Mouse (Mus musculus) embryonic stem cell, embryonic (primary cell): ENCODE measurements around the gene Impdh2.

ENCODE experiments used
- CTCF ChIA-PET, 4 experiments: fragments of 300-600 bp in 2 of 4; fragments of 350-600 bp in 2 of 4; sonication (Branson Sonifier 250); formaldehyde crosslinking; loops; one replicate each; lab custom pipeline; 2022; ENCODE audit warnings: inconsistent platforms in 2 of 4; lab: Charles Lee
- POLR2A ChIA-PET, 4 experiments: fragments of 300-600 bp in 2 of 4; fragments of 350-600 bp in 2 of 4; sonication (Branson Sonifier 250); formaldehyde crosslinking; loops; one replicate each; lab custom pipeline; 2022; ENCODE audit warnings: antibody characterized with exemption in 4 of 4, inconsistent platforms in 1 of 4; lab: Charles Lee

The Impdh2 gene

DNA sequence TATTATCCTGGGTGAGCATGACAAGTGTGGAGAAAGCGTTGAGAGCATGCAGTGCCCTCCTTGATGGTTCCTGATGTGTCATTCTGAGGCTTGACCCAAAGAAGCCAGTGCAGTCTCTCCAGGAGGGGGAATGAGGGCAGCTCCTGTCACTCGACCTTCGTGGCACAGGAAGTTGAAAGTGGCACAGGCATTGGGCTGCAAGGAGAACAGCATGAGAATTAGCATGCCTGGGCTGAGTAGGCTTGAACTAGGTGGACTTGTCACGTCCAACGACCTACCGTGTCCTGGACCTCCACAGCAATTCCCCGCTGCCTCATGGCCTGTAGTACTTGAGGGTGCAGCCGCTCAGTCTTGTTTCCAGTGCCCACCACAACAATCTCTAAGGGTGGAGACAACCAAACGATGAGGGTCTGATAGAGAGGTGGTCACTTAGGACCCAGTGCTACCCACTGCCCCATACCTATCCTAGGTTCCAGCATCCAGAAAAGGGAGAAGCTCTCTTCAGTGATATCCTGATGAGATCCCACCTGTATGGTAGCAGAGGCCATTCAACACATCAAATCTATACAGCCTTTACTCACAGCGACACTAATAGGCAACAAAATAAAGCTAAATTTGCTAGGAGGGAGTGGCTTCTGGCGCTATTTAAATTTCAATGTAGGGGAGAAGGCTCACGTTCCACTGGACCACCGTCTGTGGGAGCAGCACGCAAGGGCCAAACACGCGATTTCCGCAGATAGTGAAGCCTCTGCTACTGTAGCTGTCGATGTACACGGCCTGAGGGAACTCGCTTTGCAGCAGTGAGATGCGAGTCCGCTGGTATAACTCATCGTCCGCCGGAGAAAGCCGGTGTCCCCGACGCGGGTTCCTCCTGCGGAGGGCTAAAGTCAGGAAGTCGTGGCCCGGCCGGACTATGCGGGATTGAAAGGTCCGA lies 6.1 kb downstream of the Impdh2 start:
- ChIA-PET CTCF (interaction anchor here in 1 of 4 experiments (1.1 to 2.3 kb wide), 3 partner anchors 9 to 40 kb away, joined by 3 to 16 read pairs (median 3); partner anchors contain the start of gene Wdr6), POLR2A (interaction anchor here (0.5 to 9.0 kb wide), 29 partner anchors 8 to 425 kb away, joined by 3 to 184 read pairs (median 5); partner anchors contain the start of genes Wdr6 (in 4 of the 4), Gpx1 (in 2 of the 4), Qrich1 (in 2 of the 4) and Lamb2 (in 1 of the 4))

DNA sequence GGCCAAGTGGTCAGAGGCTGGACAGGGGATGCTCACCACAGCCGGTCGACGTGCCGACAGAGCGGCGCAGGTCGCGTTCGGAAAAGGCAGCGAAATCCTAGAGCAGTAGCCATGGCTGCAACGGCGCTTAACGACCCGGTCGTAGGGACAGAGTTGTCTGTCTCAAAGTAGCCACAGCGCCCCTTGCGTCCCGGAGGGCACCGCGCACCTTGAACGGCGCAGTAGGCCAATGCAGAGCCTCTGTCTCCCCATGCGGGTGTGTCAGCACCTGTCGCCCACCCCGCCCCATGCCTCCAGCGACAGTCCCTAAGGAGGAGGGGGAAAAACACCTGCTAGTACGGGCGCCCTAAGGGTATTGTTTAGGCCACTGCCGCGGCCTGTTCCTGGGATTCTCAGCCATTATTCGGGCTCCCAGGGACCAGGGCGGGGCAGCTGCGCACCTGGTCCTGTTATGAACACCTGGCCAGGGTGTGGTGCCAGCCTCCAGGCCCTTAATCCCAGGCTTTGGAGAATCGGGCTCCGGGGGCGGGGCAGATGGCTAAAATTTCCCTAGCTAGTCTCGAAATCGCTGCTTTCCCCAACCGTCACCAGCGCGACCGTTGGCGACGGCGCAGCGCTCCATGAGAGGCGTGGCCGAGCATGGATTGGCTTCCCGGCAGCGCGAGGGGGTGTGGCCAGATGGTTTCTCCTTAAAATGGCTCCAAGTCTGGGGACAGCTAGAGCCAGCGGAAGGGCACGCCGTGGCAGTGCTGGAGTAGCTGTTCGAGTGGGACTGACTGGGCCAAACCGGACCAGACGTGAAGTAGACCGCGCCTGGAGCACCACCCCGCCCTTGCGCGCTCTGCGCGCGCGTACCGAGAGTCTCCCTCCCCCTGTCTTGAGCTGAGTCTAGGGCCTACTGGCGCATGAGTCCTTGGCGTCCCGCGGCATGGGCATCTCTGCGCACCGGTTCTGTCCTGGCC lies 7.0 kb downstream of the Impdh2 start, which contains the start of gene Ndufaf3:
Gene Ndufaf3, minus strand, starts transcription at position 620 of the 962 bp plus-strand sequence.
- ChIA-PET CTCF (interaction anchor here in 2 of 4 experiments (0.6 to 2.3 kb wide), 9 partner anchors 9 to 77 kb away, joined by 3 to 16 read pairs (median 3); partner anchors contain the start of genes Qrich1 (in 1 of the 2), Usp19 (in 1 of the 2) and Wdr6 (in 1 of the 2)), POLR2A (interaction anchor here (0.5 to 9.0 kb wide), 74 partner anchors 7 to 565 kb away, joined by 3 to 184 read pairs (median 5); partner anchors contain the start of genes Wdr6 (in 4 of the 4), Qrich1 (in 3 of the 4), Arih2 (in 2 of the 4) and Gpx1 (in 2 of the 4))

DNA sequence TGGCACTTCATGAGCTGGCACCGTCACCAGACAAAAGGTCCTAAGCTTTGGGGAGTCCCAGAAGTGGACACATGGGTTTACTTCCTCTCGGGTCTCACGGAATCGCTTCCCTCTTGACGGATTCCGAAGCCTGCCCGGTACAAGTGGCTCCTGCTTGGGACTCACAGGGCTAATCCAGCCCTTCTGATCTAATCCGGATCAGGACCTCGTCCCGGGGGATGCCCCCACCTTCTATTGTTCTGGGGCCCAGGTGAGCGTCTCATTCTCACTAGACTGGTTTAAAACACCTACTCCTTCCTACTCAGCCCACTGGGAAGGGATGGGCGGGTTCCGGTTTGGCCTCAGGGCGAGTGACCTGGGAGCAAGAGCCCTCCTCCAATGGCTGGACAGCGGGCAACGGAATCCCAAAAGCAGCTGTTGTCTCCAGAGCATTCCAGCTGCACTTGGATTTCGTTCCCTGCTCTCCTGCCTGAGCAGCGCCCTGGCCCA lies 7.9 kb downstream of the Impdh2 start:
- ChIA-PET POLR2A (interaction anchor here (0.6 to 9.0 kb wide), 68 partner anchors 8 to 566 kb away, joined by 3 to 184 read pairs (median 5); partner anchors contain the start of genes Wdr6 (in 4 of the 4), Arih2 (in 3 of the 4), Impdh2 (in 3 of the 4) and Qrich1 (in 3 of the 4)), CTCF (interaction anchor here in 2 of 4 experiments (0.6 to 2.3 kb wide), 8 partner anchors 8 to 390 kb away, joined by 3 to 16 read pairs (median 4); partner anchors contain the start of genes Usp19 (in 1 of the 2) and Wdr6 (in 1 of the 2))

DNA sequence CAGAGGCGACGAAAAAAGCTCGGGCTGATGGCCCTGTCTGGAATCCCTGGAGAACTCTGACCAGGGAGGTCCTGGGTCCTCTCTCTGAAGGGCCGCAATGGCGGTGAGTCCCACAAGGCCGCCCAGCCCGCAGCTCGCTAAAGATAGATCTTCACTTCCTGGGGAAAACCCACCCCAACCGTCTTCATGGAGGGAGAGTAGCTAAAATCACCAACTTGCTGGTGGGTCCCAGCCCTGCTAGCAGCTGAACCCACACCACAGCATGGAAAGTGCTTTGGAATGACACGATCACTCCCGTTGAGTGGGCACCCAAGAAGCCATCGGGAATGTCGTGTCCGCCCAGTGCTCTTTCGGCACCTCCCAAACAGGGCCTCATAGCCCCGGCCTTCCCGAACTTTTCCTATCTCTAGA lies 8.4 kb downstream of the Impdh2 start:
- CTCF ChIA-PET, result interaction anchor here in 3 of 4 experiments (0.6 kb wide), 4 partner anchors 24 to 1010 kb away, joined by 3 to 5 read pairs (median 4); no protein-coding TSS in a partner anchor
- POLR2A ChIA-PET, result interaction anchor here (0.7 to 9.0 kb wide), 40 partner anchors 8 to 566 kb away, joined by 3 to 184 read pairs (median 6); partner anchors contain the start of genes Wdr6 (in 4 of the 4), Impdh2 (in 3 of the 4), Arih2 (in 2 of the 4) and Pfkfb4 (in 2 of the 4)

DNA sequence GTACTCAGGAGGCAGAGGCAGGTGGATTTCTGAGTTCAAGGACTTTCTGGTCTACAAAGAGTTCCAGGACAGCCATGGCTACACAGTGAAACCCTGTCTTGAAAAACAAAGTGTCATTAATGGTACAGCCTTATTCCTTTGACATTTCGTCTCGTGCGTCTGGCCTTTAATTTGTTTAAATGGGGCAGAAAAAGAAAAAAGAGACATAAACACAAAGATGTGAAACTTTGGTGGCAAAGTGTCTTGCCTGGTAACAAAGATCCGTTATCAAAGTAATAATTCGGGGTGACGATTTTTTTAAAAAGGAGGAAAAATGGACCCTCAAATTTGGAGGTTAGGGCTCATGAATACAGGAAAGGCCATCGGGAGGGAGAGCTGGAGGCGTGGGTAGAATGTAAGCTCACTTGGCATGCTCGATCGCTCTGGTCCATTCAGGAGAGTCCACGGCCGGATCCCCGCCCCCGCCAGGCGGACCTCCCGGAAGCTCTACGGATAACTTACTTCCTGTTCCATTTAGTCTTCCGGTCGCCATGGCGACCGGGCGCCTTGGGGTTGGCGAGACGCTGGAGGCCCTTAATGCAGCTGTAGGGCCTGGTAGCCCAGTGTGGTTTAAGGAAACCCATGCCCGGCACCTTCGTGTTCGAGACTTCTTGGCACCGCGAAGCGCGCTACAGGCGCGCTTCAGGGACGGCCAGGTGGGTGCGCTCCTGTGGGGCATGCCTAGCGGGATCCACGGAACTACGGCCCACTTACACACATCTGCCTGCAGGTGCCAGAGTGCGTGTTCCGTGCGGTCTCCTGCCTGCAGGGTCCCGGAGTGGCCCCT lies 9.5 kb downstream of the Impdh2 start, which contains the start of gene Dalrd3:
Gene Dalrd3, plus strand, starts transcription at position 506 of the 826 bp plus-strand sequence.
- POLR2A ChIA-PET, result interaction anchor here (0.5 to 9.0 kb wide), 42 partner anchors 8 to 1306 kb away, joined by 3 to 184 read pairs (median 4); partner anchors contain the start of genes Impdh2 (in 3 of the 4), Qrich1 (in 3 of the 4), Usp19 (in 3 of the 4) and Wdr6 (in 3 of the 4)
- CTCF ChIA-PET, result interaction anchor here in 3 of 4 experiments (0.6 to 2.0 kb wide), 19 partner anchors 9 to 608 kb away, joined by 3 to 17 read pairs (median 4); partner anchors contain the start of genes Wdr6 (in 2 of the 3) and Impdh2 (in 1 of the 3)

DNA sequence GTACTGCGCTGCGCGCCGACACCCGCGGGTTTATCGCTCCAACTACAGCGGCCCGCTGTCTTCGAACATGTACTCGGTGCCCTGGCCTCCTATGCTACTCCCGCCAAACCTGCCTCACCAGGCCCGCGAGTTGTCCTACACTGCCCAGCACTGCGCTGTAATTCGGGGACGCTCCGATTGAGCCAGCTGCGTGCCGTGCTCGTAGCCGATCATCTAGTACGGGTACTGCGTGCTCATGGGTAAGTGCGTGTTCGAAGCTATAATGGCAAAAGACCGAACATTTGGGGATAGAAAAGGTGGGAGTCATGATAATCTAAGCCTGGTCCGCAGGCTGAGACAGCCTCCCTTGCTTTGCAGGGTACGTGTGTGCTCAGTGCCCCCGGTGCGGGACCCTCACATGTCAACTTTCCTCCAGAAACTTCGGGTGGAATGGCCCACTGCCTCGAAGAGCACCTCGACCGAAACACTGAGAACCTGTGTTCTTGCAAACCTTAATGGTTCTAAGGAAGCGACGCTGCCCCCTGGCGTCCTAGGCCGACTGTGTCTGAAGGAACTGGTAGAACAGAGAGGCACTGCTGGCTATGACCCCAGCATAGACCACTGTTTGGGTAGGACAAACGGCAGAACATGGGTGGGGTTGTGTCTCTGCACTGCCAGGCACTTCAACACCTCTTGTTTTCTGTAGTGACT lies 10.3 kb downstream of the Impdh2 start:
- CTCF ChIA-PET, result interaction anchor here in 2 of 4 experiments (1.0 to 2.0 kb wide), 10 partner anchors 8 to 283 kb away, joined by 3 to 17 read pairs (median 4); partner anchors contain the start of genes Wdr6 (in 2 of the 2) and Impdh2 (in 1 of the 2)
- POLR2A ChIA-PET, result interaction anchor here in 3 of 4 experiments (0.6 to 9.0 kb wide), 35 partner anchors 8 to 1305 kb away, joined by 3 to 184 read pairs (median 5); partner anchors contain the start of genes Impdh2 (in 3 of the 3), Qrich1 (in 3 of the 3), Usp19 (in 3 of the 3) and Wdr6 (in 3 of the 3)

DNA sequence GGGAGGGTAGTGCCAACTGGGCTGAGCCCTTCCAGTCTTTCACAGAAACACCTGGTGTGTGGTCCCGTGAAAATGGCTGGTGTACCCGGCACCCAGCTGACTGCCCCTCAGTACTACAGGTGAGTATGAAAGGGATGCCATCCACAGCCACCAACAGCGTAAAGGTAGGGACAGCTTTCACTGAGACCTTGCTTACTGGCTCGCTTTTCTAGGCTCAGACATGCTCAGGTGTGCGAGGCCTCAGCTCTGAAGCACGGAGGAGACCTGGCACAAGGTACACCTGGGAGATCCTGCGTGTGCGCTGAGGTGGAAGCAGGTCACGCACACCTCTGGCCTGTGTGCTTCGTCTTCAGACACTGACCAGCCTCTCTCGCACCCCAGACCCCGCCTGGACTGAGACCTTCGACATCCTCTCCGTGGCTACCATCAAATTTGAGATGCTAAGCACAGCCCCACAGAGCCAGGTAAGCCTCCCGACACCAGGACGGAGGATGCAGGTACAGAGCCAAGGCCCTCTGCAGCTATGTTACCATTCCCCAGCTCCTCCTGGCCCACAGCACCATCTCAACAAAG lies 11.4 kb downstream of the Impdh2 start:
- ChIA-PET POLR2A (interaction anchor here in 3 of 4 experiments (0.8 to 9.0 kb wide), 12 partner anchors 8 to 81 kb away, joined by 3 to 184 read pairs (median 12); partner anchors contain the start of genes Impdh2 (in 3 of the 3), P4htm (in 1 of the 3) and Wdr6 (in 1 of the 3)), CTCF (no interaction called here)

DNA sequence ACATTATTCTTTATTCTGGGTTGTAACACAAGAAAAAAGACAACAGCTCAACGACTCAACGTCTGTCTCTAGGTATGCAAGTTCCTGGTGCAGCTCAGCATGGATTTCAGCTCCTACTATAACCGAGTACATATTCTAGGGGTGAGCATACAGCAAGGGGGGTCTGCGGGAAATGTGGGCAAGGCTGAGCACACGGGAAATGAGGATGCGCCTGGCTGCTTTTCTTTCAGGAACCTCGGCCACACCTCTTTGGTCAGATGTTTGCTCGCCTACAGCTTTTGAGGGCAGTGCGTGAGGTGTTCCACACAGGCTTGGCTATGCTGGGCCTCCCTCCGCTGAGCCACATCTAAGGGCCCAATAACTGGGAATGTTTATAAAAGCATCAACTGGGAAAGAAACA lies 12.2 kb downstream of the Impdh2 start:
- CTCF ChIA-PET, result interaction anchor here in 1 of 4 experiments (0.6 kb wide), 1 partner anchor 11 kb away, joined by 3 read pairs; no protein-coding TSS in a partner anchor
- POLR2A ChIA-PET, result interaction anchor here (0.8 to 5.6 kb wide), 13 partner anchors 9 to 80 kb away, joined by 3 to 44 read pairs (median 6); partner anchors contain the start of genes Impdh2 (in 2 of the 4) and P4htm (in 1 of the 4)

DNA sequence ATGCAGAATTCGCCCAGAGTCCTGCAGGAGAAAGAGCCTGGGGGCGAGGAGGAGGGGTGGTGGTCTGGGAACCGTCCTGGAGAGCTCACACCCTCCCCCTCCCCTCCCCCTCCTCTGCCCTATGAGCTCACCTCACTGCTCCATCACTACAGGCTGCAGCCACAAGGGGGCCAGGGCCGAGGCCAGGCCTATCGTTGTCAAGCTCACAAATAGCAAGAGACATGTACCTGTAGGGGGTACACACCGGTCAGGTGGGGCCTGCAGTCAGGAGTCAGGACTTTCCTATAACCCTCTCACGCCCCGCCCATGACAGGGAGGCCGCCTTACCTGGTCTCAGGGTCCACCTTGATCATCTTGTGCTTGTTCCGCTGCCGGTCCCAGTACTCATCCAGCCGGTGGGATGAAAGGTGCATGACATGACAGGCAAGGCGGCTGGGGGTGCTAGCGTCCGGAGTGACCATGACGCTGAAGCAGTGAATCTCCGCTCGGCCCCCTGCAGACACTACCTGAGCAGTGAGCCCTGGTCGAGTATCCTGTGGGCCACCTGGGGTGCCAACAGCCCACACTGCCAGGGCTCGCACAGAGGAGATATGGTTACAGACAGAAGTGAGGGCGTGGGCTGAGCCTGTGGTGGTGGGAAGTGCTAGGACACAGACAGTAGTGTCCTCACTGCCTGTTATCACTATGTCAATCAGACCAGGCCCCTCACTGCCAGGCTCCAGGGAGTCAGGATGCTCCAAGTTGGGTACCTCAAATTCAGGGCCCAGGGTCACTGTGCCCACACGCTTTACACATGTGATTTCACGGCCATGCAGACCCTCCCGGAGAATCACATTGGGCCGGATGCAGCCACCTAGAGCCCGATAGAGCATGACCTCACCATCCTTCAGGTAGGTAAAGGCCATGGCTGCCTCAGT lies 13.9 kb downstream of the Impdh2 start:
- POLR2A ChIA-PET, result interaction anchor here (0.5 to 5.6 kb wide), 58 partner anchors 9 to 1489 kb away, joined by 3 to 44 read pairs (median 4); partner anchors contain the start of genes Arih2 (in 3 of the 4), Impdh2 (in 3 of the 4), P4htm (in 2 of the 4) and Qrich1 (in 2 of the 4)
- CTCF ChIA-PET, result interaction anchor here (0.5 to 2.8 kb wide), 45 partner anchors 10 to 486 kb away, joined by 3 to 21 read pairs (median 4); partner anchors contain the start of genes Impdh2 (in 2 of the 4), Arih2 (in 1 of the 4), P4htm (in 1 of the 4) and Qrich1 (in 1 of the 4)

DNA sequence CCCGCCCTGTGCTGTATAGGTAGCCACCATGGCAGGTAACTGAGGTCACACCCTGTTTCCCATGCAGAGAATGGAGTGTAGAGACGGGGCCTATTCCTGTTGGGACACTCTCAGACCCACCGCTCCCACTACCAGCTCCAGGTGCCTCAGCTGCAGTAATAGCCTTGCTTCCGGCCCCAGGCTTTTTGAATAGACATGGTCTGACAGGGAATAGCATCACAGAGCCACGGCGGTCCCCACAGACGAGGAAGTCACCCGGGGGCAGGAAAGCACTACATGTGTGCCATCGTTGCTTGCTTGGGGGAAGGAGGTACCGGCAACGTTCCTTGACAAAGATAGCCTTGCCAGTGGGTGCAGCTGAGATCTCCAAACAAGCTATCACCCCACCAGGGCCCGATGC lies 14.8 kb downstream of the Impdh2 start:
- POLR2A ChIA-PET, result interaction anchor here in 3 of 4 experiments (0.6 to 5.6 kb wide), 15 partner anchors 8 to 234 kb away, joined by 3 to 44 read pairs (median 6); partner anchors contain the start of genes Impdh2 (in 2 of the 3), Ndufaf3 (in 1 of the 3) and Usp19 (in 1 of the 3)
- CTCF ChIA-PET, result interaction anchor here in 2 of 4 experiments (1.0 to 2.8 kb wide), 5 partner anchors 14 to 178 kb away, joined by 3 to 21 read pairs (median 3); partner anchors contain the start of gene Impdh2 (in 1 of the 2)

DNA sequence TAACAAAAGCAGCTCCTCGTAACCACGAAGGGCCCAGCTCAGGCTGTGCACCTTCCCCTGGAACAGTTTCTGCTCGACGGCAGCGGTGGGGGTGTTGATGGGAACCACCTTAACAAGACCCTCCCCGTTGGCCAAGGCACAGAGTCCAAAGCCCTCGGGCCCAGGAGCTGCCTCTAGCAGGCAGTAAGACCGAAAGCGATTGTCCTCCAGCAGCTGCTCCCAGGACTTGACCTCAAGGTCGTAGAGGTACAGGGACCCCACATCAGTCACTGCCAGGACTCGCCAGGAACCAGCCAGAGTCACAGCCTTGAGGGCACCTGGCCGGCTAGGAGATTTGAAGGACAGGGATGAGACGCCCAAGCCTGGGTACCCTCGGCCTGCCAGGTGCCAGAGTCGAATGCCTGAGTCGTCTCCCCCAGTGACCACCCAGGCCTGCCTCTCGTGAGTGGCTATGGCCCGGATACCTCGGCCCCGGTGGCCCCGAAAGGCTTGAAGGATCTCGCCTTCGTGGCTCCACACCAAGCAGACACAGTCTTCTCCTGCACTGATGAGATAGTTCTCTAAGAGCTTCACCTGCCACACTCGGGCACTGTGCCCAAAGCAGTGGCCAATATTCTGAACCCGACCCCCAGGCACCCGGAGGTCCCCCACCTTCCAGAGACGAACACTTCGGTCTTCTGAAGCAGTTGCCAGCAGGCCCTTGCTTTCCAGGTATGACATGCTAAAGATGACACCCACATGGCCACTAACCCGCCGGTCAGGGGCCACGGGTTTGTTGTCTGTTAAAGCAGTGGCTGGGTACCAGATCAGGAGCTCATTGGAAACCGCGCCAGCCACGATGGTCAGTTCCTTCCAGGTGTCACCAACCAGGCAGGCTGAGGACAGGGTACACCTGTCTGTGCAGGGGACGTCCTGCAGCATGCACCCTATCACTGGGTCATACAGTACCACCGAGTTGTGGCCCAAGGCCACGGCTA lies 15.5 kb downstream of the Impdh2 start:
- POLR2A ChIA-PET, result interaction anchor here in 3 of 4 experiments (0.6 to 9.0 kb wide), 23 partner anchors 8 to 257 kb away, joined by 3 to 184 read pairs (median 4); partner anchors contain the start of genes Impdh2 (in 3 of the 3), Dalrd3 (in 2 of the 3), Ndufaf3 (in 2 of the 3) and Usp19 (in 1 of the 3)
- CTCF ChIA-PET, result interaction anchor here in 2 of 4 experiments (1.0 to 2.8 kb wide), 5 partner anchors 8 to 178 kb away, joined by 3 to 21 read pairs (median 5); partner anchors contain the start of genes Impdh2 (in 1 of the 2) and Ndufaf3 (in 1 of the 2)
